Mouse (Mus musculus) MN1 (cell line): ENCODE data around the gene Rbfox1.

Experiments used
- DNase-seq: peaks from one replicate; pipeline ENCODE4 v3.0.0-alpha.2; 2016; ENCODE audit warnings: low spot score

Rbfox1 gene

GRCm38 (mm10) chr16:7374146-7374545 lies 1489.0 kb downstream of the Rbfox1 start:
- DNase-seq = no peak

DNA sequence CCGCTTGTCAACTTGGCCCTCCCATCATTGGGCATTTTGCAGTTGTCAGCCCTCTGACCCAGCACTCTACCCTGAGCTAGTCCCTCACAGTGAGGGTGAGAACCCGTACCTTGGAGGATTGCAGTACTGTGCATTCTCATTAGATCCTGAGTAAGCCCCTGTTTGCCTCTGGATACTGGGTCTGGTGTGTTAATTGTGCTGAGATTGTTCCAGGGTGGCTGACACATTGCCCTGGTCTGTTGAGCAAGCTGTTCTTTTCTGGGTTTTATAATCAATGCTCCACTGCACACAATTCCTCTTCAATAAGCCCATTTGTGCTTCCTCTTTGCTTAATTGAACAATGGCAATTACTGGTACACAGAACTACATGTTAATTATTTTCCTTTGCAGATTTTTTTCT lies 1489.5 kb downstream of the Rbfox1 start:
- no peak for DNase-seq

GRCm38 (mm10) chr16:7396101-7396500 lies 1510.9 kb downstream of the Rbfox1 start:
- no peak for DNase-seq

DNA sequence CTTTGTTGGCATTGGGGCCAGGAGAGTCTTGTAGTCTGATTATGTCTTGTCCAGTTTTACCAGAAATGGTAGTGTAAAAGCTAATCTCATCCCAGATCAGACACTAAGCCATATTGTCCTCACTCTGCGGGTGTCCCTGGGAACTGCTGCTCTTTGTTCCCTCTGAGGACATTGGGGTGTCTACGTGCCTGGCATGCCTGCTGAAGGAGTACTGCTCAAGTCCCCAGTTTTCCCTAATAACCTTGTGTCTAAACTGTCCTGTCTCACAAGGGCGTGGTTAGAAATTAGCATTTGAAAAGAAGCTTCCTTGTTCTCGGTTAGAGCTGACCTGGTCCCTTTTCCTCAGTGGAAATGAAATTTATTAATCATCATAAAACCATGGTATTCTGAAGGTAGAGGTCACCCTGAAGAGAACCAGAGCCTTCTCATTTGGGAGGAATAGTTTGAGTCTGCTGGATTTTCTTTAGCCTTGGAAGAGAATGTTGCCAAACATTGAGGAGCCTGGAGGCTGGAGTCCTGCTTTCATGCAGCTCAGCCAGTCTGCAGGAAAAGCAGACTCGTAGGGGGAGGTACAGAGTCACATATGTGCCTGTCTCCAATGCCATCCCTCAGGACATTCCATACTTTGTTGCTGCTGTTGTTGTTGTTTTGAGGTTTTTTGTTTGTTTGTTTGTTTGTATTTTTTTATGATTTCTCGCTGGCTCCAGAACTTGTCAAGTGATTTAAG lies 1519.8 kb downstream of the Rbfox1 start:
- DNase-seq = no peak

DNA sequence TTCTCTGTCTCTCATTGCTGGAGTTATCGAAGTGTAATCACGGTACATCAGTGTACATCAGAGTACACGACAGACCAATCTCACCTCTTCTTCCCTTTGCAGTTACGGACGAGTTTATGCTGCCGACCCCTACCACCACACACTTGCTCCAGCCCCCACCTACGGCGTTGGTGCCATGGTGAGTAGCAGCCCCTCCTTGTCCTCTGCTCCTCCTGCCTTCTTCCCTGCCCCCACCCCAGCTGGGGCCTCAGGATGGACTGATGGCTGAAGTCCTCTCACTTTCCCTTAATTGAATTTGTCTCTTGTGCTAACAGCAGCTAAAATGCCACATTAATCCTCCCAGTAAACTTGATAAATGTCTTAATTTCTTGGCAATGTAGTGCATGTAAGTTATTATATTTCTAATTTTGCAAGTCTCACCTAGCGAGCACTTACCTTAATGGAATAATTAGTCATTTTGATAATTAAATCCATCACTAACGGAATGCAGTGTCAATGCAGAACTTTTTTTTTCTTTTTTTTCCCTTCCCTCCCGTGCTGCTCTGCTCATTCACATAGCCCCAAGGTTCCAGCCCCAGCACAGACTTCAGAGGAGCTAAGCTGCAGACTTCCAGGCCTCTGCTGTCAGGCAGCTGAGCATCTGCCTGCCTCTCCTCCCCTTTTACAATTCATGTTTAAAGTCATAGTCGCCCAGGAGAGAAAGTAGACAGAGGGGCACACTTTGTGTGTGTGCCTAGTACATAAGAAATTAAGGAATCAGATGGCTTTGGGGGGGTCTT lies 1522.9 kb downstream of the Rbfox1 start:
- no peak for DNase-seq

DNA sequence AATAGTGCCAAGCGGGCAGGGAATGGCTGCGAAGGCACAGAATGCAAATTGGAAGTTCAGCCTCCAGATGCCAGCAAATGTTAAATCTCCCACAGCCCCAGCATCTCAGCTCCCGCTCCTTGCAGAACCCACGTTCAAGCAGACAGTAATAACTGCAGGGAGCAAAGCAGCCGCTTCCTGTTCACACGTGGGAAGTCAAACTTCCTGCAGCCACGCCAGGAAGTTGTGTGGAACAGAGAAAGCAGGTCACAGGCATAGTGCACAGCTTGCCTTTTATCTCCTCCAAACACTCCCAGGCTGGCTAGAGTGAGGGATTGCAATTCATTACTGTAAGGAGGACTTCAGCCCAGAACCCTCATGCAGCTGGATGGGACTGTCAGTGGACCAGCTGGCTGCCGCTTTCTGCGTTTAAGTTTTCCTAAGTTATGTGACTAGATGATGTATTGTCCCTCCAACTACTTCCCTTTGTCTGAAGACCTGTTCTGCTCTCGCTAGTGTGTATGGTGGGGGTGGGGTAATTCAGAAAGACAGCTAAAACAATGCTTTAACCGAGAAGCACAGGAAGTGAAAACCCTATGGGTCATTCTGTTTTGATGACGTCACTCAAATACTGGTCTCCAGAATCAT lies 1534.6 kb downstream of the Rbfox1 start:
- DNase-seq = no peak

GRCm38 (mm10) chr16:7425386-7426089 lies 1540.4 kb downstream of the Rbfox1 start:
- DNase-seq = no peak

GRCm38 (mm10) chr16:7433296-7433695 lies 1548.1 kb downstream of the Rbfox1 start:
- no peak for DNase-seq

GRCm38 (mm10) chr16:7446791-7447290 lies 1561.7 kb downstream of the Rbfox1 start:
- no peak for DNase-seq

DNA sequence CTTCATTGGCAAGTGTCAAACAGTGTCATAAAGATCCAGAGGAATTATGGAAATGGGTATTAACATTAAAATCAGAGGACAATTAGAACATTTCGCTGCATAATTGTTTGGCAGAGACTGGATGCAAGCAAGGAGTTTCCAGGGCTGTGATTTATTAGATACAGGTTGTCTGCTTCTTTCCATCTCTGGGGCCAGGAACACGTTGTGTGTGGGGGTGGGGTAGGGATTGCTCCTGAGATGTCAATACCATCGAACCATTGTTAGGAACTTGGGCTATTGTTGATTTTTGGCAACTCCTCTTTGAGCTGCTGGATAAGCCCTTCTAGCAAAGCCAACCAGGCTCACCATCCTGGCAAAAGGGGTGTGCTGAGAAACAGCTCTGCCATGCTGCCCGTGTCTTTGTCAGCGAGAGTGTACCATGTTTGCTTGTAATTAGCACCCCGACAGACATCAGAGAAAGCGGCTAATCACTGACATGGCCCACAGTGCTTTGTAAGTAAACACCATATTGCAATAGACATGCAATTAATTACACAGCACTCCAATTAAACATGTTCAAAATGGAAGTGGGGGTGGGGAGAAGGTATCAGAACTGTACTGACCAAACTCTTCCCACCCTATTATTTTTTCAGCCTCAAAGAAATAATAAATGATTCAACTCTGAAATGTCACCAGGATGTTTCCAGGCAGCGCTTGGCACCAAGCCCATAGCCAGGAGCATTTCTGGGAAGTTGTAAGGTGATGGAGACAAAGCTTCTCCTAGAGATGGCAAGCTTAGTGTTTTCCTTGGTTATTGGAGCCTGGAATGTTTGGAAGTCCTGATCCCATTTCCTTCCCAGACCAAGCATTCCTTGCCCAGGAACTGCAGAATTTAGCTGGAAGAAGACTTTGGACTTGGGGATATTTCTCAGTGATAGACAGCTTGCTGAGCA lies 1562.8 kb downstream of the Rbfox1 start:
- DNase-seq = no peak

DNA sequence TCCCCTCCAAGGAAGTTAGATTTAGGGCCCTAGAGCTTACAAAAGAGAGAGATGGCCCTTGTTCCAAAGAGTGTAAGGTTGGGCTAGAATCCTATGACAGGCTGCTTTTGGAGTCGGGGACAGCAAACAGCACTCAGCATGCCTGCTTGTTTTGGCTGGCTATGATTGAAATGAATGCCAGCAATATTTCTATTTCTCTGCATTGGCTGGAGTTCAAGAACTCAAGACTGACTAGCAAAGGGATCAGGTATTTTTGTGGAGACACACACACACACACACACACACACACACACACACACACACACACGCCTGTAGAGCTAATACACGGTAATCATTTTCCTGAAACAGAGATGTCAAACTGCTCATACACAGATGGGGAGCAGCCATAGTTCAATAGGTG lies 1566.0 kb downstream of the Rbfox1 start:
- no peak for DNase-seq

DNA sequence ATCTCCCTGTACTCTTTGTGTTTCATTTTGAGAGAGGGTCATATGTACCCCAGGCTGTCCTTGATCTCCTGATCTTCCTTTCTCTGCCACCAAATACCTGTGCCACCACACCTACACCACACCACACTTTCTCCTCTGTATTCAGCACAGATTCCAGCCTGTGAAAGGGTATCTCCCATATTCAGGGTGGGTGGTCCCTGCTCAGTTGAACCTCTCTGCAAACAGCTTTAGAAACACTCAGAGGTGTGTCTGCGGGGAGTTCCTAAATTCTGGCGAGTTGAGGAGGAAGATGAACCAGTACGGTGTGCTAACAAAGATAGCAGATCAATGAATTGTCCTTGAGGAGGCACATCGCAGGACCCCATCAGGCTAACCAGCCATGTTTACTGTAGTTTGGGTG lies 1572.4 kb downstream of the Rbfox1 start:
- DNase-seq = no peak
